Mouse (Mus musculus): ENCODE results near the gene Nxt1.

GRCm38 (mm10) chr2:148719271-148719995 is 47.0 kb downstream of the Nxt1 start:
- TF ChIP-seq CTCF (IDR thresholded peaks at IDR 0.05; ENCODE audit: borderline replicate concordance, insufficient read depth, low read length), result no peak
- no peak for TF ChIP-seq POLR2A (IDR thresholded peaks at IDR 0.05; ENCODE audit: low read depth, low read length)

Measured in embryonic fibroblast, embryonic 13.5 days (primary cell).